Mouse (Mus musculus) neural tube, embryonic 10.5 days (tissue): ENCODE measurements at regions not wholly inside any gene's neighbourhood (a gene's known extent, or its start where the extent isn't known, plus 50 kb on each side); places are given as distances from the start of the nearest gene placed in this dataset.
"Not testable (repeated sequence)": the region's sequence is repeated elsewhere in the genome, so short reads cannot be mapped to it uniquely, and the experiment has no call there.

Experiments used
- DNase-seq: peaks from one replicate; pipeline ENCODE4 v3.0.0-alpha.2; 2017; ENCODE audit warnings: low spot score; ENCODE audit errors: extremely low spot score

DNA sequence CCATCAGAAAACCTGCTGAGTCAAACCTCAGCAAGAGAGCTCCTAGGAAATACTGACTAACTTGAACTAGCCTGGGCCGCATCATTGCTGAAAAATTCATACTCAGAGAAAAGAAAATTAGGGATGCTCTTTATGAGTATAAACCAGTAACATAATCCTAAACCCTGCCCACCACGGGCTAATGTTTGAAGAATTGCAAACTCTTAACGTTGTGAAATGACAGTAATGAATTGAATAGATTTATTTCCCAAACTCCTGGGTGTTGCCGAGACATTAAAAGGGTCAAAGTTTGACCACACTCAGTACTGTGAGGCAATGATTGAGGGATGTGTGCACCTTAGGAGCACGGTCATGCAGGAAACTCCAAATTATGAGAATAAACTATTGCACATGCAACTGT is 125.3 kb downstream of the Gipc2 start:
- no peak for DNase-seq

DNA sequence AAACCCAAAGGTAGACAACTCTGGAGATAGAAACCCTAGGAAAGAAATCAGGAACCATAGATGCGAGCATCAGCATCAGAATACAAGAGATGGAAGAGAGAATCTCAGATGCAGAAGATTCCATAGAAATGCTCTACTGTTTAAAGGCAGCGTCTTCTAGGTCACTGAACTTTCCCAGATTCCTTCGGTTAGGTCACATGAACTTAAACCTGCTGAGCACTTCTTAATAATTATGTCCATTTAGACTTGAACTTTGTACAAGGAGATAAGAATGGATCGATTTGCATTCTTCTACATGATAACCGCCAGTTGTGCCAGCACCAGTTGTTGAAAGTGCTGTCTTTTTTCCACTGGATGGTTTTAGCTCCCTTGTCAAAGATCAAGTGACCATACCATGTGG is 129.2 kb downstream of the Gipc2 start:
- DNase-seq = not testable (repeated sequence)

DNA sequence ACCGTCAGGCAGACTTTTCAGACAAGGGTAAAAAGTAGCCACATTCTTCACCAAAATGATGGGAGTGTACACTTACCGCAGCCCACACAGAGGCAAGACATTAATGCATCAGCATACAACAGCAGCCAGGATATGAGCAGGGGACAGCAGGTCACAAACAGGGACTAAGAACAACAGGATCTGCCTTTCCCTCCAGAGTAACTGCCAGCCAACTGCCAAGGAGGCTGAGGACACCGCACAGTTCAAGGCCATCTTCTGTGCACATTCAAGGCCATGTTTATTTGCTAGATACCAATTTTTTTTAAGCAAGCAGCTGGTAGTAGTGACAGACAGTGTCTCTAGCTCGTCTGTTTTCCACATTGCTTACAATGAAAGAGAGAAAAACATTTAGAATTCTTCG is 130.6 kb downstream of the Gipc2 start:
- DNase-seq = no peak

DNA sequence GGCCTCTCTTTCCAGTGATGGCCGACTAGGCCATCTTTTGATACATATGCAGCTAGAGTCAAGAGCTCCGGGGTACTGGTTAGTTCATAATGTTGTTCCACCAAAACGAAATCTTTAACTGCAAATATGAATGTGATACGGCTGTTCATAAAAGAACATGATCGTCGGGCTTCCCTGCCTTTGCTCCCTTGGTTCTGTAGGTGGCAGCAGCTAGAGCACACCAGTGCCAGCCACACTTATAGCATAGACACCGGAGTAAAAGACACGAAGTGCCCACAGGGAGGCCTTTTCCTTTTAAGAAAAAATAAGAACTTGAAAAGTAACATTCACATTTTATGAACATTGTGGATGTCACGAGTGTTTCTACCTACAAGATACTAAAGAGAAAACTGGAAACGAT is 131.3 kb downstream of the Gipc2 start:
- no peak for DNase-seq

DNA sequence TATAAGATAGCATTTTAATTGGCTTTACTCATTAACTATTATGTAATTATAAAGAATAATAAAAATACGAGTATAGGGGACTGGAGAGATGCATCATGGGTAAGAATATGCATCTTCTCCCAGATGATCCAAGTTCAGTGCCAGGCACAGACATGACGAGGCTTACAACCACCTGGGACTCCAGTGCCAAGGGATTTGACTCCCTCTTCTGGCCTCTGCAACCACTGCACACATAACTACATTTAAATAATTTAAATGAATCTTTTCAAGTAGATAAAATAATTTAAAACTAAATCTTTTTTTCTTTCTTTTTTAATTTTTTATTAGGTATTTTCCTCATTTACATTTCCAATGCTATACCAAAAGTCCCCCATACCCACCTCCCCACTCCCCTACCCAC is 131.8 kb downstream of the Gipc2 start:
- DNase-seq = no peak

DNA sequence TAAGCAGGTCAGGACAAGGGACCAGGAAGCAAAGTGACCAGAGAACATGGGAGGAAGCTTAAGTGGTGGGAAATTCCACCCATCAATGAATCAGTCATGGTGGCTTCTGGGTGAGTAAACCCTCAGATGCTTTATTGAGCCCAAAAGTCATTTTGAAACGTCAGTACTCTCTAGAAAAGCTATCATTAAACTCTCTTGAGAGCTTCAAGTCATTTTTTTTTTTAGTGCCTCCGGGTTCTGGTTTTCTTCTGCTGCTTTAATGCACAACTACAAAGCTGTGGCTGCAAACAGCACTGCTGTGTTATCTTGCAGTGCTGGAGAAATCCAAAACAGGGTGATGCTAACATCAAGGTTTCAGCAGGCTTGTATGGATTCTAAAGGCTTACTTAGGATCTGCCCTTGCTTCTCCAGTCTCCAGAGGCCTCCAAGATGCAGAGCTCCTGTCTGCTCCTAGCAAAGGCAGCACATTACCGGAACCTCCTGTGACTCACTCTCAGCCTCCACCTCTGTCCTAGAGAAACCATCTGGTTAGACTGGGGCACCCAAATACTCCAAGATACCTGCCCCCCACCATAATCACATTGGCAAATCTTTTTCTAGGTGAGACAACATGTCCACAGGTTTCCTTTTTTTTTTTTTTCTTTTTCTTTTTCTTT is 133.2 kb downstream of the Gipc2 start:
- DNase-seq = no peak

DNA sequence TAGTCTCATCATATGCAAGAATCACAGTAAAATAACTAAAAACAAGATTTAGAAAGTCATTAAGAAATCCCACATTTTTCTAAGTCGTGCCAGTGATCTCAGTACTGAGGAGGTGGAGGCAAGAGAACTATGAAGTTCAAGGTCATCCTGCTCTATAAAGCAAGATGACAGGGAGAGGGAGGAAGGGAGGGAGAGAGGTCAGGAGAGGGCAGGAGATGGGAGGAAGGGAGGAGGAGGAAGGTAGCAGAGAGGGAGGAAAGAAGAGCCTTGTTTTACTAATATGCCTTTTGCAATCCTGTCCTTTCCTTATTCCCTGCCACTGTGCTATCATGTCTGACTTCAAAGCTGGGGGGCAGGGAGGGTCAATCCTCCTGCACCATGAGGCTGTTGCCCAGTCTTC is 137.3 kb downstream of the Gipc2 start:
- DNase-seq = no peak

DNA sequence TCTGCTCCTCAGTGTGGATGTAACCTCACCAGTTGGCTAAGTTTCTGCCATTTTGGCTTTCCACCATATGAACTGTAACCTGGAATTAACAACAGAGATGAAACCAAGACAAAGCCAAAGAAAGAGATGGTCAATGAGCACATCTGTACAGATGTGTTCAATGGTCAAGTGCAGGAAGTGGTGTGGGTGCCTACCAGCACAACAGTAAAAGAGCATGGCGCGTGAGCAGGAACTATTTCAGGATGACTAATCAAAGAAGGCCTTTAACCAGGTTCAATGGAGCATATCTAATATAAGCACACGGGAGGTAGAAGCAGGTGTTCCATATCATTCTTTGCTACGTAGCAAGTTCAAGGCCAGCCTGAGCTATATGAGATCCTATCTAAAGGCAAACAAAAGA is 140.0 kb downstream of the Gipc2 start:
- no peak for DNase-seq

DNA sequence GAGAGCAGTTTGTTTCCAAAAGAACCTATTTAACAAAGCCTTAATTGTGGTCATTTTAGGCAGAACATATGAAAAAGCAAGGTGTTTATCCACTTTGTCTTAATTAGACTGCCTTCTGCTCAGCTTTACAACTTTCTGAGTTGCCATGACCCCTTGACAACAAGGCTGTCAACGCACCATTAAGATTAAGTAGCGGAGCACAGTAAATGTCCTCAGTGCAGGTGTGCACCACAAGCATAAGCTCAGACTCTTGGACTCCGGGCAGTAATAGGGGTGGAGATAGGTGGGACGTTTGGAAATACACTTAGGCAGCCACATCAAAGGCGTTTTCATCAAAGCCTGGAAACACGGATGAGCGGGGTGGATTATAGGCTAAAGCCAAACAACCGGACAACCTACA is 140.9 kb downstream of the Gipc2 start:
- DNase-seq = no peak

DNA sequence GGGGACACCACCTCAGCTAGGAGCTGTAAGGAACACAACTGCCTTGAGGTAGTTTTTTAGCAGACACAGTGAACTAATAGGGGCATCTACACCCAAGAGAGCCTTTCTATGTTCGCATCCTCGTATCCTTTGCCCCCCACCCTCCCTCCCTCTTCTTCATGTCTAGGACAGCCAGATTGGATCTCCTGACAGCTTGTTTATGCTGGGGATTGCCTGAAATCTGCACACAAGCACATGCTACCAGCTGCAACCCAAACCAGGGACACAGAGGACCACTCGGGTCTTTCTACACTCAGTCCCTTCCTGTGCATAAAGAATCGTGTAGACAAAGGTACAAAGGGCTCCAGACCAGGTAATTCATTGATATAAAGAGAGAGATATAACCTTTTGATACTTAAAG is 159.3 kb downstream of the Gipc2 start:
- DNase-seq = no peak

DNA sequence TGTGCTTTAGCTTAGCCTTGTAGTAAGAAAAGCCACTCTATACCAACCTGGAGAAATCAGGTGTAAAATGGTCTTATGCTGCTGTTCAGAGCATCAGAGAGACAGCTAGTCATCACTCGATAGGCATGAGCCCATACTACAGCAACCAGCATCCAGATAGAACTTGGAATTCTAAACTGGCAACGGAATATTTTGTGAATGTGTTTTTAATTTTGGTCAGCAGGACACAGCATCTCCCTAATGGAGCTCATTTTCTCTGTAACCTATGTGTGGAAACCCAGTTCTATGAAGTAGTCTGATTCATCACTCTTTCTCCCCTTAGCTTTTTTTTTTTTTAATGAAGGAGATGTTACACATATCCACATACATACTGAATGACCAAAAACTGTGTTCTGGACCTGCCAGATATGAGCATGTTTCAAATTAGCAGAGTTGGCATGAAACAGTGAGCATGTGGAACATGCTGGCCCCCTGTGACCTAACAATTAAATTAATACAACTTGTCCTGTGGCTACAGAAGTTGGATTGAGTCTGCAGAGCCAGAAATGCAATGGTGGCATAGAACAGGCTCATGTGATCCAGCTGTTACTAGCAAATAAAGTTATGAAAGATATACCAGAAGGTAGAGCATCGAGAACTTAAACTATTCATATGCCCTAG is 160.5 kb downstream of the Gipc2 start:
- DNase-seq = no peak

DNA sequence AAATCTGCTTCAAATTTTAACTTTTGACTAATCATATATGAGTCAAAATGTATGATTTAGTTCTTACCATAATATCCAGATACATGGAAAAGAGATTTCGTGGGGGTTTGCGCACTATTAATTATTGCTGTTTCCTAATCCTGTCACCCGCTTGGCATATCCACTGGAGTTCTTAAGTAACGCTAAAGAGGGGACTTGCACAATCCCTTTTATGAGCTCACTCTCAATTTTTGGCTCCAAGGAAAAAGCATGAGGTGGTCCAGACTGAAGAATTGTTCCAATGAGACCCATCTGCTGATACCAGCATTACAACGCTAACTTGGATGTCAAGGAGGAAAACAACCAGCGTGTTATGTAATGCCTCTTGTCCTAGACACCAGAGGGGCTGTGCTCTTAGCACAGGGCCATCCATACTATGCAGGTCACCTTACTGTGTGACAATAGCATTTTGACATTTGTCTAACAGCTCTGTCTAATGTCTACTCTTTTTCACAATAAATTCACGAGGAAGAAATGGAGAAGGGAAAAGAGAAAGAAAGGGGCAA is 161.5 kb downstream of the Gipc2 start:
- DNase-seq = no peak

DNA sequence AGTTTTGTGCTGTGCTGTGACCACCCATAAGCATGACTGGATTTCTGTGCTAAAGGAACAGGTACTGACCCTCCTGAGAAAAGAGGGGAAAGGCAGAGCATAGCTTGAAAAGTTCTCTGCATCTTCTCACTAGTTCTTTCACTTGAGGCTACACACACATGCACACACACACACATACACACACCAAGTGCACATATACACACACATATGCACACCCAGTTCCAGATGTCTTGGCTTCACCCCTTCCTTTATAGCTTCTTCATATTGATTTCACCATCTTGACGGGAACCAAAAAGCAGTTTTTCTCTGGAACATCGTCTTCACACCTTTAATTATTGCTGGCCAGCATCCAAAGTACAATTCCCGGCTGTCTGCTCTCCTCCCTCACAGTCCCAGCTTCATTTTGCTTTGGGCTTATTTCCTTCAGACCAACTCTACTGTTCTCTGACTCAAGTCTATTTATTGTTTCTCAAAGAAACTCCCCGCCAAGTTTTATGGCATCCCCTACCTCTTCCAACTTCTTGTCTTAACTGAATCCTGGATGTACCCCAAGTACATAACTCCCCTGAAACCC is 160.2 kb upstream of the Ptgfr start:
- DNase-seq = no peak

DNA sequence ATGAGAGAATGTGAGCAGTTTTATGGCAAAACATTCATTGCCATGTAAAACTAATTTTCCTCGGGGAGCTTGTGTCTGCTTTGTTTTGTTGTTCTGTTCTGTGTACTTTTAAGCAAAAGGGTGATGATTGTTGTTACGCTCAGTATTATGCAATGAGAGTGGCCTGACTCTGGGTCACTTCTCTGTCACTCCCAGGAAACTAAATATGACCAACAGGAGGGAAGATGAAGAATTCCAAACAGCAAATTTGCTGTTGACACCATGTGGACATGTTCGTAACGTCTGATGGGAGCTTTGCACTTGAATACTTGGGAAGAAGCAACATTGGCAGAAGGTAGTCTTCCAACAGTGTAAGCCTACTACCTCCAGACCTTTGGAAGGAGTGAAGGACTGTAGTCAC is 159.7 kb upstream of the Ptgfr start:
- no peak for DNase-seq

DNA sequence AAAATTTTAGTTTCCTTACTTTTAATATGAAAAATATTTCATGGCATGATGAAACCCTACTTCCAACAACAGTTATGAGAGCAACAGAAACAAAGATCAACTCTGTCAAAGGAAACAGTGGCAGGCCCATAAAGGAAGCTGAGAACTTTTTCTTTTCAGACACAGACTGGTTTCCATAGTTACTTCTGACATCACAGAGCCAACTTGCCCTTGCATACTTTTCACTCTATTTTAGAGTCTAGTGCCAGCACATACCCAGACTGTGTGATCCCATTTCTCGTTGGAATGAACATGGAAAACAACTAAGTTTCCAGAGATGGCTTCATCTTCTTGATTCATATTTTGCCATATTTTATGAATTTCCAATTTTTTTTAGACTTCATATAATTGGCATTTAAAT is 150.8 kb upstream of the Ptgfr start:
- DNase-seq = no peak

DNA sequence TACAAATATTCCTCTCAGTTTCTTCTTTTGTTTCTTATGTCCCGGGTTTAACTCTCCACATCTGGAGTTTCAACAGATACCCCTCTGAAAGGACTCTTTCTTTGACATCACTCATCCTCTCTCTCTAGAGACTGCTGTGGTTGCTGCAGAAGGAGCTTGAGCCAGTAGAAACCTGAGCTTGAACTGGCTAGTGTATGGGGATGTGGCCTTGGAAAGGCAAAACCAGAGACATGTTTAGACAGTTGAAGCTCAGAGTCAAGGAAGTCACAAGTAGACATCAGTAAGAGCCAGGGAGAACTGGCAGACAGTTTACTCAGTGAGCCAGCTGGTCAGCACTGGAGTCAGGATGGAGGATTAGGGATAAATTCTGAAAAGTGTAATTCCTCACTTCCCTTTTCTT is 140.7 kb upstream of the Ptgfr start:
- DNase-seq = no peak

DNA sequence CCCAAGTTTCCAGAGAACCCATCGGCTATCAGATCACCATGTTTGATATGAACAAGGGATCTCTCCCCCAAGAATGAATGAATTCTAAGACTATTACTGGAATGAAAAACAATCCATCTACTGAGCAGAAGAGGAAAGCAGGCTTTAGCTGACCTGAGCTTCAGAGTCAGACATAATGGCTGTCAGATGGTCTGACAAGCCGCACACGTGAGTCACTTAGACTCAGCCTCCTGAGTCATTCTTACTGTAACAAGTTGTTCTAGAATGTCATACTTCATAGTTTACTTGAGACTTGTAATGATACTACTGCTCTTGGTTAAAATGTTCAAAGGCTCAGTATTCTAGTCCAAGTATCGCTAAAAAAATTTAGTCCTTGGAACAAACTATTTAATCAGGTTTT is 140.2 kb upstream of the Ptgfr start:
- no peak for DNase-seq

DNA sequence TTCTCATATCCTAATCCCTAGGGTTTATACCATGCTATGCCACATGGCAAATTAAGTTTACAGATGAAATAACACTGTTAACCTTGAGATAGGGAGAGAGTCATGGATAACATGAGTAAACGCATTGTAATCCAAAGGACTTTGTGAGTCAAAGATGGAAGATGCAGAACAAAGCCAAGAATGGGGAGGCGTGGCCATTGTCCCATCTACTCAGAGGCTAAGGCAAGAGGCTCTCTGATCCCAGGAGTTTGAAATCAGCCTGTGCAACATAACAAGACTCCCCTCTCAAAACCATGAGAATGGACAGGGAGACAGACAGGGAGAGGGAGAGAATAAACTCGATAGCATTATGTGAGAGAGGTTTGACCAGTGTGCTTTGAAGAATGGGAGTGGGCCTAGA is 112.4 kb upstream of the Ptgfr start:
- no peak for DNase-seq

DNA sequence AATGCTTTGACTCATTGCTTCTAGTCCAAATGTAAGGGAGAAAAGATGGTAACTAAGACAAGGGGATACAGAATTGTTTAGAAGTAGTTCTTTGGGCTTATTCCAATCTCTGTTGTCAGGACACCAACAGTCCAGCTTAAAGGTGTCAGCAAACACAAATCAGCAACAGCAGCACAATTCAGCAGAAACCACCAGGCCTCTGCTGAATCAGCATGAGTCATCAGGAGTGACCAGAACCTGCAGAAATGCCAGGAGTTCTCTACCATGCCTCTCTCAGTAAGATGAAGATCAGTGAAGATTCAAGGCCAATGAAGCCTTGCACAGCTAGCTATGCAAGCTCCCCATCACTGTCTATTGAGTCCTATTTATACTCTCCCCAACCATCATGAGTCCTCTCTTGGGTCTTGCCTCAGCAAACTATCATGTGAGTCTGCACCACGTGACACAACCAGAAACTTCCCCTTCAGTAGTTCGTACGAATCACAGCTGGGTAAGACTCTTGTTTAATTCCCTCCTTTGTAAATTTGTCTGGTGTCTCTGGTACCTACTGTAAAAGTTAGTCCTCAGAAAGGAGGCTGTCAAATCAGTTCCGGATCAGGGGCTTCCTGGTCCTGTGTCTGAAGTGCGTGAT is 110.7 kb upstream of the Ptgfr start:
- no peak for DNase-seq

DNA sequence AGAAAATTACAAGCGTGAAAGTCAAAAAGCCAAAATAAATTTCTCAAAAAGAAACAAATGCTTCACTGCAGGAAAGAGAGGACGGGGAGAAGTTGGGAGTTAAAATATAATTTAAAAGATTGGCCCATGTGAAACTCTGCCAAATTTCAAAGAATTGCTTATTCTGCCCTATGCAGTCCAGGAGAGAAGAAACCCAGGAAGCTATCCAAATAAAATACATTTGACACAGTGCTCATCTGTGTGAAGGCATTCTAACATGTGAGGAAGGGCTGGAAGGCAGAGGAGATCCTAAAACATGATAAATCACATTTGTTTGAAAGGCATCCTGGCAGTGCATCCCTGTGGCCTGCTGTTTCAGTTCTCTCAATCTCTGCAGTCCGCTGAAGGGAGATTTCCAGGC is 108.5 kb upstream of the Ptgfr start:
- no peak for DNase-seq

DNA sequence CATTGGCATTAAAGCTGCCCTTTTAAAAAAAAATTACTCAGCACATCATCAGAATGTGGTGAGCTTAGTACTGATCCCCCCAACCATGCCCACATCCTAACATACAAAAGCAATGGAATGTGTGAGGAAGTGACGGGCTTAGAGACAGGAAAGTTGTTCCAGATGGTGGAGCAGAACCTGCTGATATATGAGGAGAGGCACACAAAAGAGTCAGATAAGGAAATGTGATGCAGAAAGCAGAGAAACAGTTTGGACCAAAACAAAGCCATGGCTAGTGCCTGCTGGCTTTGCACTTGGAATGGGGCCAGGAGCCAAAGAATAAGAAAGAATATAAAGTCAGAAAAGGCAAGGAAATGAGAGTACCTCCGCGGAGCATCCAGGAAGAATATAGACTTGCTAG is 106.1 kb upstream of the Ptgfr start:
- DNase-seq = no peak

DNA sequence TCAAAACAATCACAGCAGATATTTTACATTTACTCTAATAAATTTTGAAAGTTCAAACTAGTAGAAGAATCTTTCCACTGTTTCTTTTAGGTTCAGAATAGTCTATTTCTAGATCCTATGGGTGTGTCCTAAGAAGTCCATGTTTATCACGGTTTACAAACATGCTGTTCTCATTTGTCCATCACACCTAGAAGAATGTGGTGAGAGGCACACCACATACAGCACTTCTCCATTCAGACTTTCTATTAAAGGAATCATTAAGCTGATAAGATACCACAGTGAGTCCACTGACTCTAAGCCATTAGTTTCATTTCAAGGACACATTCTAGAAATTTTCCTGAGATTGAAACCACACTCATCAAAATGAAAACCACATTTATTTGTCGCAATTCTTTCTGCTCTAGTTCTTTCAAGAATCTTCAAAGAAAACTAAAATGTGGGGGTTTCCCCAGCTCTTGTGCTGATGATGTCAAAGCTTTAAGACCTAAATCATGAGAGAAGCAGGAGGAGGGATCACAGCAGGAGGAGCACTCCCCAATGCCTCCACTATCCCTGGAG is 101.1 kb upstream of the Ptgfr start:
- no peak for DNase-seq
